Comparison of ENCODE assay signal across 11 mouse cellular contexts in genomic region chr2:146836871-146837550, GRCm38 (mm10). TPM values are rescaled to one million over a fixed set of nuclear protein-coding genes. Genes with fewer than 3 reads are reported as not detected.
DNase-seq lines count a peak whose midpoint lies in the region; ATAC-seq and TF ChIP-seq lines count a peak whose summit lies in the region.
"Had no signal": no experiment of that assay in that cellular context is flagged by ENCODE, and none has a peak within 500 bp of the region (broad histone marks: within the 10 kb centered on the region; RNA-seq: fewer than 3 reads in every experiment).

No protein-coding gene starts in this region.

- no peak for ATAC-seq in forebrain, embryonic 16.5 days
- ATAC-seq in midbrain, embryonic 14.5 days (ENCODE audit: low FRiP score, low TSS enrichment): no peak
- no peak for ATAC-seq in stomach, postnatal 0 days (ENCODE audit: low FRiP score, low TSS enrichment)
- ATAC-seq: activated CD4-positive, CD25-positive, alpha-beta regulatory T cell, adult 4 months had no signal

- peaks cover 35% of the 10 kb centered on the region for H3K4me1 ChIP-seq in forebrain, embryonic 16.5 days (replicated peaks; ENCODE audit: control insufficient read depth, insufficient read depth, low read length)
- 0 out of 2 replicates have a peak, but pooled peaks cover 8% of the 10 kb centered on the region for H3K4me1 ChIP-seq in midbrain, embryonic 14.5 days (ENCODE audit: control insufficient read depth, insufficient read depth, low read length)
- H3K4me1 ChIP-seq in stomach, postnatal 0 days (replicated peaks; ENCODE audit: control insufficient read depth, insufficient read depth): no peaks in the 10 kb centered on the region

- H3K4me3 ChIP-seq in forebrain, embryonic 16.5 days (replicated peaks; ENCODE audit: low read length): no peak overlapping the region
- H3K4me3 ChIP-seq in midbrain, embryonic 14.5 days (replicated peaks; ENCODE audit: low read depth, low read length): peak overlapping the region; percentile 28
- no peak overlapping the region for H3K4me3 ChIP-seq in stomach, postnatal 0 days (ENCODE audit: low read depth, low read length)
- H3K4me3 ChIP-seq: left cerebral cortex, adult 2 months had no signal

- peak; percentile 20 for DNase-seq in right cerebral cortex, postnatal 4 days
- no peak for DNase-seq in right cerebral cortex, adult 18-20 months
- DNase-seq in midbrain, embryonic 14.5 days: peak; percentile 58
- no peak for DNase-seq in urinary bladder, adult 2 months (ENCODE audit: low spot score)
- no peak for DNase-seq in stomach, postnatal 0 days (ENCODE audit: low spot score)
- DNase-seq in yolk sac, embryonic 10.5 days (ENCODE audit: low spot score): no peak
- DNase-seq: kidney, adult 9 months; right cerebral cortex, postnatal 25 days had no signal

- WGBS in forebrain, embryonic 16.5 days: 4% methylated on average over 17 of the region's 17 CpGs
- 3% methylated on average over 17 of the region's 17 CpGs for WGBS in midbrain, embryonic 14.5 days
- WGBS in stomach, postnatal 0 days: 8% methylated on average over 17 of the region's 17 CpGs

- no peaks in the 10 kb centered on the region for H3K9me3 ChIP-seq in forebrain, embryonic 16.5 days (ENCODE audit: control insufficient read depth, low read length)
- H3K9me3 ChIP-seq in midbrain, embryonic 14.5 days (ENCODE audit: control insufficient read depth, low read length): no peaks in the 10 kb centered on the region
- H3K9me3 ChIP-seq in stomach, postnatal 0 days (ENCODE audit: control insufficient read depth, low read length): no peaks in the 10 kb centered on the region

- peaks cover 60% of the 10 kb centered on the region for H3K27me3 ChIP-seq in forebrain, embryonic 16.5 days (replicated peaks; ENCODE audit: control insufficient read depth, insufficient read depth, low read length)
- H3K27me3 ChIP-seq in midbrain, embryonic 14.5 days (ENCODE audit: control insufficient read depth, insufficient read depth, low read length): peaks cover 81% of the 10 kb centered on the region
- peaks cover 41% of the 10 kb centered on the region for H3K27me3 ChIP-seq in stomach, postnatal 0 days (ENCODE audit: control insufficient read depth, insufficient read depth, low read length)

- no peak overlapping the region for H3K9ac ChIP-seq in forebrain, embryonic 16.5 days (replicated peaks; ENCODE audit: low read depth, low read length)
- H3K9ac ChIP-seq in midbrain, embryonic 14.5 days (replicated peaks; ENCODE audit: low read length): peak overlapping the region; percentile 38; the same call in 1 of the 2 replicates
- H3K9ac ChIP-seq in stomach, postnatal 0 days (ENCODE audit: low read length): no peak overlapping the region

- no peak for TF ChIP-seq CTCF in stomach, postnatal 0 days (IDR thresholded peaks at IDR 0.05; ENCODE audit: low read depth)

- H3K27ac ChIP-seq in forebrain, embryonic 16.5 days (ENCODE audit: low read length): no peak overlapping the region
- peak overlapping the region; percentile 83 for H3K27ac ChIP-seq in midbrain, embryonic 14.5 days (replicated peaks; ENCODE audit: low read depth, low read length)
- H3K27ac ChIP-seq in stomach, postnatal 0 days (replicated peaks): no peak overlapping the region
- H3K27ac ChIP-seq: left cerebral cortex, adult 2 months had no signal

- H3K36me3 ChIP-seq in forebrain, embryonic 16.5 days (ENCODE audit: control insufficient read depth, insufficient read depth): no peaks in the 10 kb centered on the region
- no peaks in the 10 kb centered on the region for H3K36me3 ChIP-seq in midbrain, embryonic 14.5 days (ENCODE audit: control insufficient read depth, insufficient read depth, low read length)
- no peaks in the 10 kb centered on the region for H3K36me3 ChIP-seq in stomach, postnatal 0 days (ENCODE audit: control insufficient read depth, insufficient read depth, low read length)

- H3K4me2 ChIP-seq in forebrain, embryonic 16.5 days (ENCODE audit: low read length): 0 out of 2 replicates have a peak overlapping the region, but pooled peaks have one; percentile 10
- peak overlapping the region; percentile 50 for H3K4me2 ChIP-seq in midbrain, embryonic 14.5 days (ENCODE audit: low read length)
- no peak overlapping the region for H3K4me2 ChIP-seq in stomach, postnatal 0 days (replicated peaks; ENCODE audit: low read depth)

- no peak for TF ChIP-seq EP300 in stomach, postnatal 0 days (optimal IDR thresholded peaks at IDR 0.05)

RNA-seq across cellular contexts. Expression of gene Kiz, which starts 18.7 kb away (rescaled TPM):
- 23.6 and 29.6 TPM in 2 replicates for polyA plus RNA-seq in forebrain, embryonic 16.5 days (2015; fragmentation: Nextera tagmentation; extraction: Ambion mirVana)
- 22.0 and 34.3 TPM in 2 replicates for polyA plus RNA-seq in midbrain, embryonic 14.5 days (2014; fragmentation: Nextera tagmentation; extraction: Ambion mirVana)
- polyA plus RNA-seq in urinary bladder, adult 2 months (2012; rRNA removed): 24.0 and 24.9 TPM in 2 replicates
- 11.7 and 13.3 TPM in 2 replicates for polyA plus RNA-seq in stomach, postnatal 0 days (2015; fragmentation: Nextera tagmentation; extraction: Ambion mirVana)

Comparison
In these comparisons a context has a peak if more than half of its experiments do, and no peak if none do; other contexts are left out.
1. DNase-seq: peak in right cerebral cortex, postnatal 4 days (single experiment) and midbrain, embryonic 14.5 days (single experiment); none in right cerebral cortex, adult 18-20 months (single experiment), urinary bladder, adult 2 months (single experiment), stomach, postnatal 0 days (single experiment) and yolk sac, embryonic 10.5 days (single experiment).